Mouse (Mus musculus) forebrain, postnatal 0 days (tissue): ENCODE measurements around the gene Cfap74. TPM values are rescaled to one million over a fixed set of nuclear protein-coding genes. Genes with fewer than 3 reads are reported as not detected.

Source experiments
- ATAC-seq: fragments of 200-750 bp; cut with Nextera tagmentation; 2 replicates; pipeline ENCODE4 v1.8.0; 2017; ENCODE audit warnings: mild to moderate bottlenecking, moderate library complexity
- DNase-seq: peaks from one replicate; pipeline ENCODE4 v3.0.0-alpha.2; 2015
- H3K27ac ChIP-seq: fragments of 300-500 bp; sonication (generic); 2 replicates; pipeline ENCODE4 v1.5.1; 2014; ENCODE audit warnings: low read depth, mild to moderate bottlenecking, antibody characterized with exemption, low read length, moderate library complexity, mixed read lengths
- H3K27me3 ChIP-seq: fragments of 300-500 bp; sonication (generic); 2 replicates; pipeline ENCODE4 v1.6.1; 2014; ENCODE audit warnings: mild to moderate bottlenecking, low read length, mixed read lengths; ENCODE audit not compliant: insufficient read depth
- H3K36me3 ChIP-seq: fragments of 300-500 bp; sonication (generic); 2 replicates; pipeline ENCODE4 v1.6.1; 2014; ENCODE audit warnings: mild to moderate bottlenecking, moderate library complexity; ENCODE audit not compliant: insufficient read depth
- H3K4me1 ChIP-seq: fragments of 300-500 bp; sonication (generic); 2 replicates; pipeline ENCODE4 v1.6.1; 2014; ENCODE audit warnings: antibody characterized with exemption; ENCODE audit not compliant: insufficient read depth
- H3K4me2 ChIP-seq: fragments of 300-500 bp; sonication (generic); 2 replicates; pipeline ENCODE4 v1.6.1; 2014; ENCODE audit warnings: low read depth, mild to moderate bottlenecking, moderate library complexity
- H3K4me3 ChIP-seq: fragments of 300-500 bp; sonication (generic); 2 replicates; pipeline ENCODE4 v1.5.1; 2014; ENCODE audit warnings: low read depth, low read length, mixed read lengths
- H3K9ac ChIP-seq: fragments of 300-500 bp; sonication (generic); 2 replicates; pipeline ENCODE4 v1.6.1; 2014; ENCODE audit warnings: mild to moderate bottlenecking
- H3K9me3 ChIP-seq: fragments of 300-500 bp; sonication (generic); 2 replicates; pipeline ENCODE4 v1.6.1; 2016; ENCODE audit warnings: low read length
- CTCF ChIP-seq: sonication (generic); IDR thresholded peaks from 2 replicates; pipeline ENCODE4 v1.5.1; 2016; ENCODE audit warnings: antibody characterized with exemption, control low read depth, low read depth
- WGBS: fragments of 180-500 bp; shearing (Covaris S2); extraction: QIAGEN DNeasy Blood & Tissue Kit; methylation state at CpG from one replicate; pipeline ENCODE4 v1.1.7; 2014; 5-methylcytosine and 5-hydroxymethylcytosine counted together
- polyA plus RNA-seq: library from polyadenylated mRNA; unstranded; fragments of >200 nt; fragmentation: Nextera tagmentation; extraction: Ambion mirVana; gene quantifications from 2 replicates; pipeline ENCODE4 v1.2.1, GENCODE M21; 2015
- total RNA-seq: library from RNA; depleted of rRNA; stranded (reverse); fragments of >200 nt; gene quantifications from 2 replicates; pipeline ENCODE4 v1.2.3, GENCODE M21; 2014; rRNA removed

Cfap74 gene
- total RNA-seq = 7.2 and 10.8 TPM in 2 replicates
- polyA plus RNA-seq = 5.1 and 6.6 TPM in 2 replicates

- ATAC-seq (peak; percentile 98), DNase-seq (peak; percentile 92)
- 1% methylated on average over 35 of the region's 35 CpGs for WGBS
- Histone ChIP-seq H3K27ac (peak within 1 kb of the TSS; percentile 50; the same call in 1 of the 2 replicates), H3K4me1 (no peaks in the 10 kb centered on the region), H3K9ac (peak within 1 kb of the TSS; percentile 51), H3K9me3 (no peaks in the 10 kb centered on the region), H3K4me2 (peak within 1 kb of the TSS; percentile 91), H3K36me3 (no peaks in the 10 kb centered on the region), H3K27me3 (no peaks in the 10 kb centered on the region), H3K4me3 (peak within 1 kb of the TSS; percentile 61)
- TF ChIP-seq CTCF = no peak
These were observed at the start of gene Cfap74 for GRCm38 (mm10) chr4:155409058-155409776. TSS of gene Cfap74 (plus strand) at chr4:155409190.

GRCm38 (mm10) chr4:155359560-155360464 lies 49.2 kb upstream of the Cfap74 start:
- ATAC-seq = no peak
- no peak overlapping the region for H3K9ac ChIP-seq
- WGBS = 47% methylated on average over 12 of the region's 12 CpGs
- no peaks in the 10 kb centered on the region for H3K36me3 ChIP-seq
- H3K27me3 ChIP-seq = peaks cover 46% of the 10 kb centered on the region
- no peak for TF ChIP-seq CTCF
- no peak overlapping the region for H3K4me2 ChIP-seq
- no peaks in the 10 kb centered on the region for H3K4me1 ChIP-seq
- no peak for DNase-seq
- no peak overlapping the region for H3K27ac ChIP-seq
- no peak overlapping the region for H3K4me3 ChIP-seq
- no peaks in the 10 kb centered on the region for H3K9me3 ChIP-seq

- H3K4me1 ChIP-seq = no peaks in the 10 kb centered on the region
- H3K9me3 ChIP-seq = no peaks in the 10 kb centered on the region
- H3K36me3 ChIP-seq = no peaks in the 10 kb centered on the region
- H3K27ac ChIP-seq = no peak overlapping the region
- H3K4me2 ChIP-seq = peak overlapping the region; percentile 54
- 9% methylated on average over 41 of the region's 42 CpGs for whole genome bisulfite sequencing
- peaks cover 46% of the 10 kb centered on the region for H3K27me3 ChIP-seq
- DNase-seq (no peak), ATAC-seq (no peak)
- no peak for TF ChIP-seq CTCF
- peak overlapping the region; percentile 35 for H3K4me3 ChIP-seq
- no peak overlapping the region for H3K9ac ChIP-seq
These were observed 48.1 kb upstream of the Cfap74 start for GRCm38 (mm10) chr4:155360856-155361255.

- H3K9me3 ChIP-seq = no peaks in the 10 kb centered on the region
- no peak within 1 kb of the TSS for H3K27ac ChIP-seq
- peaks cover 46% of the 10 kb centered on the region for H3K27me3 ChIP-seq
- no peak for TF ChIP-seq CTCF
- H3K4me2 ChIP-seq = peak within 1 kb of the TSS; percentile 54
- 1% methylated on average over 51 of the region's 51 CpGs for WGBS
- H3K4me3 ChIP-seq = peak within 1 kb of the TSS; percentile 35
- H3K36me3 ChIP-seq = no peaks in the 10 kb centered on the region
- DNase-seq = peak; percentile 37
- H3K9ac ChIP-seq = no peak within 1 kb of the TSS
- ATAC-seq = peak; percentile 84
- H3K4me1 ChIP-seq = no peaks in the 10 kb centered on the region
These were observed 47.6 kb upstream of the Cfap74 start, which contains the start of gene Prkcz for GRCm38 (mm10) chr4:155361303-155361791. TSS of gene Prkcz (minus strand) at chr4:155361361.

GRCm38 (mm10) chr4:155362443-155362842 lies 46.5 kb upstream of the Cfap74 start:
- TF ChIP-seq CTCF = no peak
- Histone ChIP-seq H3K9me3 (no peaks in the 10 kb centered on the region), H3K36me3 (no peaks in the 10 kb centered on the region), H3K27me3 (peaks cover 46% of the 10 kb centered on the region), H3K4me1 (no peaks in the 10 kb centered on the region), H3K9ac (no peak overlapping the region), H3K4me2 (no peak overlapping the region), H3K4me3 (no peak overlapping the region), H3K27ac (no peak overlapping the region)
- DNase-seq = no peak
- 42% methylated on average over 5 of the region's 5 CpGs for WGBS
- ATAC-seq = no peak

- DNase-seq = no peak
- no peak overlapping the region for H3K4me2 ChIP-seq
- no peak overlapping the region for H3K4me3 ChIP-seq
These were observed 42.2 kb upstream of the Cfap74 start for GRCm38 (mm10) chr4:155366784-155367183.

More at GRCm38 (mm10) chr4:155366784-155367183, 42.2 kb upstream of the Cfap74 start:
- Histone ChIP-seq H3K9me3 (no peaks in the 10 kb centered on the region), H3K4me1 (no peaks in the 10 kb centered on the region), H3K36me3 (no peaks in the 10 kb centered on the region), H3K9ac (no peak overlapping the region), H3K27ac (no peak overlapping the region), H3K27me3 (peaks cover 14% of the 10 kb centered on the region)
- no peak for TF ChIP-seq CTCF
- 90% methylated on average over 6 of the region's 6 CpGs for WGBS
- ATAC-seq = no peak
